Mouse (Mus musculus): ENCODE measurements around the gene Ncam2.

DNA sequence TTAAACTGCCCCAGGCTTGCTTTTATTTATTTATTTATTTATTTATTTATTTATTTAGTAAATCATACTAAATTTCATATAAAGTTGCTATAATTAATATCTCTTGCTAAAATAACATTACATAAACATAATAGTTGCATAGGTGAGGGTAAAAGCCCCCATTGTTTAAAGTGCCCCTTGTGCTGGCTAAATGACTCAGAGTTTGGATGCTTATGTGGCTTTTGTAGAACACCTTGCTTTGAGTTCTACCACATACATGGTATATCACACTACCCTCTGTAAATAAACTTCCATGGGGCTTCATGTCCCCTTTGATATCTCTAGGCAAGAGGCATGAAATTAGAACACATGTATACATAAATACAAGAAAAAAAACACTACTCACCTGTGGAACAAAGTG lies 23.8 kb downstream of the Ncam2 start:
- TF ChIP-seq CTCF (conservative IDR thresholded peaks at IDR 0.05; ENCODE audit: low read length) (no peak), POU5F1 (IDR thresholded peaks at IDR 0.05; ENCODE audit: borderline replicate concordance, low read length) (no peak)

Measured in E14TG2a.4 (cell line).